Mouse (Mus musculus) stomach, embryonic 14.5 days (tissue): ENCODE measurements around the gene Clstn2. TPM values are rescaled to one million over a fixed set of nuclear protein-coding genes. Genes with fewer than 3 reads are reported as not detected.

Experiments
- ATAC-seq: fragments of 200-750 bp; cut with Nextera tagmentation; 2 replicates; pipeline ENCODE4 v1.8.0; 2017; ENCODE audit warnings: low read depth, moderate TSS enrichment; ENCODE audit not compliant: insufficient number of reproducible peaks, insufficient read depth, low FRiP score
- H3K27ac ChIP-seq: fragments of 300-500 bp; sonication (generic); 2 replicates; pipeline ENCODE4 v1.5.1; 2014; ENCODE audit warnings: mild to moderate bottlenecking, low read length, moderate library complexity, mixed read lengths
- H3K27me3 ChIP-seq: fragments of 300-500 bp; sonication (generic); 2 replicates; pipeline ENCODE4 v1.6.1; 2014; ENCODE audit warnings: low read length, control low read depth, mixed read lengths; ENCODE audit not compliant: control insufficient read depth, insufficient read depth
- H3K36me3 ChIP-seq: fragments of 300-500 bp; sonication (generic); 2 replicates; pipeline ENCODE4 v1.6.1; 2014; ENCODE audit warnings: mild to moderate bottlenecking, control low read depth, low read length, moderate library complexity, mixed read lengths; ENCODE audit not compliant: control insufficient read depth, insufficient read depth
- H3K4me1 ChIP-seq: fragments of 300-500 bp; sonication (generic); 2 replicates; pipeline ENCODE4 v1.6.1; 2014; ENCODE audit warnings: low read length, control low read depth, mixed read lengths; ENCODE audit not compliant: control insufficient read depth, insufficient read depth
- H3K4me2 ChIP-seq: fragments of 300-500 bp; sonication (generic); replicated peaks from 2 replicates; pipeline ENCODE4 v1.6.1; 2014; ENCODE audit warnings: low read depth, low read length, control low read depth
- H3K4me3 ChIP-seq: fragments of 300-500 bp; sonication (generic); 2 replicates; pipeline ENCODE4 v1.5.1; 2014; ENCODE audit warnings: low read depth, low read length, control low read depth
- H3K9ac ChIP-seq: fragments of 300-500 bp; sonication (generic); replicated peaks from 2 replicates; pipeline ENCODE4 v1.6.1; 2014; ENCODE audit warnings: low read depth, mild to moderate bottlenecking, control low read depth, low read length, moderate library complexity, mixed read lengths
- H3K9me3 ChIP-seq: fragments of 300-500 bp; sonication (generic); 2 replicates; pipeline ENCODE4 v1.6.1; 2016; ENCODE audit warnings: low read depth, low read length, control low read depth; ENCODE audit not compliant: control insufficient read depth
- WGBS: fragments of 180-500 bp; shearing (Covaris S2); extraction: QIAGEN DNeasy Blood & Tissue Kit; methylation state at CpG from one replicate; pipeline ENCODE4 v1.1.7; 2014; 5-methylcytosine and 5-hydroxymethylcytosine counted together
- polyA plus RNA-seq: library from polyadenylated mRNA; unstranded; fragments of >200 nt; fragmentation: Nextera tagmentation; extraction: Ambion mirVana; gene quantifications from 2 replicates; pipeline ENCODE4 v1.2.1, GENCODE M21; 2014

The Clstn2 gene
- polyA plus RNA-seq, 1 experiment from 2014 or later: 2.0 TPM

DNA sequence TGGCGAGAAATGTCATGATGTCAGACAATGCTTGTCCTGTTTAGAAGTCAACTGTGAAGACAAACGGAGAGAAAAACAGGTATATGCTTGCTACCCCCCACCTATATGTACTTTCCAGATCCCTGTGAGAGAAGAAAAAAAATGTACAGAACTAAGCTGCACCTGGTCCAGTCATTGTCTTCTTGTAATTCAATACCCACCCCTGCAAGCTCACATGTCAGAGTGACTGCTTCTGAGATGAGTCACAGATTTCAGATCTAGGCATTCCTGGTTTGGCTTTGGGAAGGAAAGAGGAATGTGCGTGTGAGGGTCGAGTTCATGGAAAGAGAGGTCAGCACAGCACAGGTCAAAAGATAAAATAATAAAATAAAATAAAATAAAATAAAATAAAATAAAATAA, 397.6 kb downstream of the Clstn2 start:
- 65% methylated on average over 4 of the region's 4 CpGs for WGBS
- no peak overlapping the region for H3K9ac ChIP-seq
- no peak overlapping the region for H3K4me3 ChIP-seq
- H3K36me3 ChIP-seq: no peaks in the 10 kb centered on the region
- no peaks in the 10 kb centered on the region for H3K4me1 ChIP-seq
- no peak overlapping the region for H3K27ac ChIP-seq
- no peak overlapping the region for H3K4me2 ChIP-seq
- ATAC-seq: no peak
- no peaks in the 10 kb centered on the region for H3K9me3 ChIP-seq
- no peaks in the 10 kb centered on the region for H3K27me3 ChIP-seq

DNA sequence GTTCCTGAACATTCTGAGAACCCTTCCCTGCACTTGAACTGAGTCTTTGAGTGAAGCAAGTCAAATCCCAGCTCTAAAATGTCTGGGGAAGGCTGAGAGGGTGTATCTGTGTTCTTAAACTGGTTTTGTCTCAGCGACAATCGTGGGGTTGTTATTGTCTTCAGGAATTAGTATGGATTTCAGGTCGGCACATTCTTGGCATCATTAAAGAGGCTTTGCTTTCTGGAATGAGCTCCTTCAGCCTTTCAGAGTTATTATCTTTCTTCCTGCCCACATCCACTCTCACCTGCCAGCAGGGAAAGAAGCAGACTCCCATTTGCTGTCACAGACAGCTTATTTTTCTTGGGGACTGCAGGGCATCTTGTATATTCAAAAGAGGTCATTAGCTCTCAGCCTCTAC, 398.1 kb downstream of the Clstn2 start:
- H3K36me3 ChIP-seq: no peaks in the 10 kb centered on the region
- 62% methylated on average over 3 of the region's 3 CpGs for WGBS
- H3K9ac ChIP-seq: no peak overlapping the region
- no peak for ATAC-seq
- no peak overlapping the region for H3K4me3 ChIP-seq
- no peaks in the 10 kb centered on the region for H3K4me1 ChIP-seq
- H3K27ac ChIP-seq: no peak overlapping the region
- H3K27me3 ChIP-seq: no peaks in the 10 kb centered on the region
- no peaks in the 10 kb centered on the region for H3K9me3 ChIP-seq
- no peak overlapping the region for H3K4me2 ChIP-seq

DNA sequence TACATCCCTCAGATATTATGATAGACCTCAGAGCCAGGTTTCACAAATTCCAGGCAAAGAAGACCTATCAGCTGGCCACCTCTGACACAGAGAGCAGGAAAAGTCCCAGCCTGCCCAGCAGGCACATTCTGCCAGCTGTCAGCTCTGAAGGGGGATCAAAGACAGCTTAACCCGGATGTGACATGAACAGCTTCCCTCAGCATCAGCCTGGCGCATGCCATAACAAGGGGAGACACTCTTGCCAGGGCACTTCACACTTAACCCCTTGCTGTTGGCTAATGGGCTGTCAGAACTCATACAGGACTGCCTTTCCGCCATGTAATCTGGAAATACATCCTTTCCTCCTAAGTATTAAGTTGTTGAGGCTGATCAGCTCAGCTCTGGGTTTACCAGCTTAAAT, 403.8 kb downstream of the Clstn2 start:
- no peaks in the 10 kb centered on the region for H3K36me3 ChIP-seq
- no peak overlapping the region for H3K9ac ChIP-seq
- no peak overlapping the region for H3K4me2 ChIP-seq
- no peaks in the 10 kb centered on the region for H3K27me3 ChIP-seq
- ATAC-seq: no peak
- H3K4me1 ChIP-seq: no peaks in the 10 kb centered on the region
- no peaks in the 10 kb centered on the region for H3K9me3 ChIP-seq
- no peak overlapping the region for H3K27ac ChIP-seq
- no peak overlapping the region for H3K4me3 ChIP-seq
- 49% methylated on average over 3 of the region's 3 CpGs for WGBS

DNA sequence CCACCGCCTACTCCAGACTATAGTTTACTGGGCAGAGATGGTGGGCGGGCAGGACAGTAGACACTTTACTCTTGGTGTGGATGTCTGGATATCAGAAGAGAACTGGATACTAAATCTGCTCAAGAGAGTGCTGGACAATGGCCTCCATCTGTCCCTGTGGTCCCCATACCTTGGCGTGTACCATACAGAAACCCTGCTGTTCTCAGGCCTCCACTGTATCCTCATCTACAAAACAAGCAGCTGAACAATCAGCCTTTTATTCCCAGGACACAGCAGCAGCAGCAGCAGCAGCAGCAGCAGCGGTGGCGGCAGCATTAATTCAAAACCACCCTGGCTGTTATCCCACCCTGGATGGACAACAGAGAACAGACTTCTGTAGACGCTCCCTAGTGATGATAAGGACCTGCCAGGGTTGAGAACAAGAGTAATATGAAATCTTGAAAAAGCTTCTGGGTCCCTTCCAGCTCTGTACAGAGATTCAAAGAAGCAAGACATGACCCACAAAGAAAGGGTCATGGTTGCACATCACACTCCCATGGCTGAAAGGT, 404.5 kb downstream of the Clstn2 start:
- Histone ChIP-seq H3K9me3 (no peaks in the 10 kb centered on the region), H3K36me3 (no peaks in the 10 kb centered on the region), H3K27ac (no peak overlapping the region), H3K27me3 (no peaks in the 10 kb centered on the region), H3K9ac (no peak overlapping the region), H3K4me2 (no peak overlapping the region), H3K4me3 (no peak overlapping the region), H3K4me1 (no peaks in the 10 kb centered on the region)
- 65% methylated on average over 6 of the region's 6 CpGs for WGBS
- ATAC-seq: no peak

DNA sequence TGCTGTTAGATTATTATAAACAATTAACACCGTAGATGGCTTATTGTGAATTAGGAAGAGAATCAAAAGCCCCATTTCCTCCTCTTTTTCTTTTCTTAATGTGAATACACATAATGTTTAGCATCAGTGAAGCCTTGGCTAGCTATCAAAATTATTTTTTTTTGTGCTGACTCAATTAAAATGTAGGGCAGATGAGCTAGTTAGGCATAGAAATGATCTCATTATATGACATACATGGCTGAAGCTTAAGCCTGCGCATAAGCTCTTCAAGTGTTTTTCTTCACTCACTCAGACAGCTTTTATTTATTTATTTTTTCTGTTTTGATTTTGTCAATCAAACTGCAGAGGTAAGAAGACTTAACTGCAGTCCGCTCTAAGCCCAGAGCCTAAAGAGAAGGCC, 405.1 kb downstream of the Clstn2 start:
- WGBS: 89% methylated on average over 3 of the region's 3 CpGs
- H3K36me3 ChIP-seq: no peaks in the 10 kb centered on the region
- H3K9me3 ChIP-seq: no peaks in the 10 kb centered on the region
- no peak overlapping the region for H3K27ac ChIP-seq
- H3K4me3 ChIP-seq: no peak overlapping the region
- H3K27me3 ChIP-seq: no peaks in the 10 kb centered on the region
- H3K4me2 ChIP-seq: no peak overlapping the region
- ATAC-seq: no peak
- no peak overlapping the region for H3K9ac ChIP-seq
- no peaks in the 10 kb centered on the region for H3K4me1 ChIP-seq

DNA sequence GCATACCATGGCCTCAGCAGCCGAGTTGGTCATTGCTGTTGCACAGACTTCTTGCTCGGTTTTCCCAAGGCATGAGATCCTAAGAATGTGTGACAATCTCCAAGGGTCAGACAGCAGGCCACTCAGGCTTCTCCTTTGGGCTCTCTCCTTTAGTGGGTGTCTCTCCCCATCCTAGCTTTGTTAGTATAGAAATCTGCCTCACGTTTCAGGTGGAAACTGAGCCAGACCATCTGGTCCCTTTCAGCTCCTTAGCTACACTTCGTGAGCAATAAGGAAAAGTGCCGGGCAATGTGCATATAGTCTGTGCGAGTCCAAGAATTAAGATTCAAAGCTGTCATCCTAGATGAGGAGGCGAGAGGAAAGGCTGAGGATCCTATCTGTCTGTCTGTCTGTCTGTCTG, 422.4 kb downstream of the Clstn2 start:
- no peak overlapping the region for H3K4me3 ChIP-seq
- H3K36me3 ChIP-seq: no peaks in the 10 kb centered on the region
- no peaks in the 10 kb centered on the region for H3K9me3 ChIP-seq
- no peak overlapping the region for H3K4me2 ChIP-seq
- ATAC-seq: no peak
- H3K27ac ChIP-seq: no peak overlapping the region
- 68% methylated on average over 7 of the region's 7 CpGs for WGBS
- H3K4me1 ChIP-seq: no peaks in the 10 kb centered on the region
- no peak overlapping the region for H3K9ac ChIP-seq
- no peaks in the 10 kb centered on the region for H3K27me3 ChIP-seq

DNA sequence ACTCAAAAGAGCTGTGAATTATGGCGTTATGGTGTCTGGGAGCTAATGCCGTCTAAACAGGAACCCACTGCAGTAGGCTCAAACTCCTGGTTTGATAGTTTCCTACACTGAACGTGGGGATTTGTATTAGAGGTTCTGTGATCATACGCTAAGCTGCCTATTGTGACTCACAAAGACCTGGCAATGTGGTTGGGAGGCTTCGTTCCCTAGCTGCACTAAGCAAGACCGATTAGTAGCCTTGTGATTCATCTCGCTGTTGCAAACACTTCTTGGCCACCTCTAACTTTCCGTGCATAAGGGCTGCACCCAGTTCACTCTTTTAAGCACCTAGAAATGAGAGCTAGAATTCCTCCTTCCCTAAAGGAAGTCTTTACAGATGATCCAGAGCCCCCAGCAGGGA, 429.3 kb downstream of the Clstn2 start:
- WGBS: 81% methylated on average over 8 of the region's 8 CpGs
- H3K27ac ChIP-seq: no peak overlapping the region
- H3K4me3 ChIP-seq: no peak overlapping the region

DNA sequence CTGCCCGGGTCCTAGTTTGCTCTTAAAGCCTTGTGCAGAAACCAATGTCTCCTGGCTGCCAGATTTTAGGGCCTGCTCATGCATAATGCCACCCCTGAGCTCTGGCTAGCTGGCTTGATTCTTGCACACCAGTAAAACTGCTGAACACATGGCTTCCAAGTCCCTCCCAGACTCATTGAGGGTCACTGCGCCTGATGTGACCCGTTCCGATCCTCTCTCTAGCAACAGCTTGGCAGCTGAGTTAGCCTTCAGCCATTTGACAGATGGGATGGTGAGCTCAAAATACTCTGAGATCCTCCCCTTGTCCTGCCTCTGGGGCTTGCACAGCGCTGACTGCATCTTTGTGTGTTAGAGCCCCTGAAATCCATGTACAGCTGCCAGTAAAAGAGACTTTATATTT, 430.5 kb downstream of the Clstn2 start:
- Histone ChIP-seq H3K4me1 (no peaks in the 10 kb centered on the region), H3K9me3 (no peaks in the 10 kb centered on the region), H3K27me3 (no peaks in the 10 kb centered on the region), H3K4me2 (no peak overlapping the region), H3K36me3 (no peaks in the 10 kb centered on the region), H3K9ac (no peak overlapping the region), H3K4me3 (no peak overlapping the region), H3K27ac (no peak overlapping the region)
- 73% methylated on average over 5 of the region's 5 CpGs for WGBS
- no peak for ATAC-seq

More for the DNA sequence above, 429.3 kb downstream of the Clstn2 start:
- Histone ChIP-seq H3K36me3 (no peaks in the 10 kb centered on the region), H3K27me3 (no peaks in the 10 kb centered on the region), H3K4me1 (no peaks in the 10 kb centered on the region), H3K9ac (no peak overlapping the region), H3K4me2 (no peak overlapping the region), H3K9me3 (no peaks in the 10 kb centered on the region)
- ATAC-seq: no peak

DNA sequence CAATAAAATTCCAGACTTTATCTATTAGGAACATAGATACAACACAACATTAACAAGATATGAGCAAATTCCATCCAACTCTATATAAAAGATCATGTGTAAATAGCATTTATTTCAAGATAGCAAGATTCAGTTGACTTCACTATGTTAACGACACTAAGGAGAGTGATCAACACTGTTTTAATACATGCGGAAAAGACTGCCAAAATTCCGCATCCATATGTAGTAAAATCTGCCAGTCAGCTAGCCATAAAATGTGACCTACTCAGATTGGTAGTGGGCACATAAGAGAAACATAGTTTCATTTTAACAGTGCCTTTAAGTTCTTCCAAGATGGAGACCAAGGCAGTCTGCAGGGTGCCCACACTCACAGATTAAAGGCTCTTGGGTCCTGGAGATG, 434.0 kb downstream of the Clstn2 start:
- 93% methylated on average over 3 of the region's 3 CpGs for WGBS
- no peak overlapping the region for H3K4me3 ChIP-seq
- H3K27me3 ChIP-seq: no peaks in the 10 kb centered on the region
- no peak for ATAC-seq
- no peaks in the 10 kb centered on the region for H3K36me3 ChIP-seq
- H3K4me2 ChIP-seq: no peak overlapping the region
- no peaks in the 10 kb centered on the region for H3K9me3 ChIP-seq
- H3K9ac ChIP-seq: no peak overlapping the region
- H3K27ac ChIP-seq: no peak overlapping the region
- no peaks in the 10 kb centered on the region for H3K4me1 ChIP-seq
